Mouse (Mus musculus) heart, postnatal 0 days (tissue): ENCODE data around the gene Evi5l. TPM values are rescaled to one million over a fixed set of nuclear protein-coding genes. Genes with fewer than 3 reads are reported as not detected.

Source experiments
- ATAC-seq: fragments of 200-750 bp; cut with Nextera tagmentation; 2 replicates; pipeline ENCODE4 v1.8.0; 2017; ENCODE audit warnings: low read depth, moderate number of reproducible peaks, moderate library complexity; ENCODE audit not compliant: insufficient read depth
- DNase-seq: peaks from one replicate; pipeline ENCODE4 v3.0.0-alpha.2; 2016; ENCODE audit warnings: low spot score
- H3K27ac ChIP-seq: fragments of 300-500 bp; sonication (generic); 2 replicates; pipeline ENCODE4 v1.5.1; 2014; ENCODE audit warnings: low read depth, mild to moderate bottlenecking
- H3K27me3 ChIP-seq: fragments of 300-500 bp; sonication (generic); 2 replicates; pipeline ENCODE4 v1.6.1; 2014; ENCODE audit warnings: low read length, mixed read lengths; ENCODE audit not compliant: control insufficient read depth, insufficient read depth
- H3K36me3 ChIP-seq: fragments of 300-500 bp; sonication (generic); replicated peaks from 2 replicates; pipeline ENCODE4 v1.6.1; 2014; ENCODE audit warnings: low read length, mixed read lengths; ENCODE audit not compliant: control insufficient read depth, insufficient read depth
- H3K4me1 ChIP-seq: fragments of 300-500 bp; sonication (generic); 2 replicates; pipeline ENCODE4 v1.6.1; 2014; ENCODE audit warnings: antibody characterized with exemption; ENCODE audit not compliant: control insufficient read depth, insufficient read depth
- H3K4me2 ChIP-seq: fragments of 300-500 bp; sonication (generic); 2 replicates; pipeline ENCODE4 v1.6.1; 2014; ENCODE audit warnings: low read depth, mild to moderate bottlenecking, low read length, moderate library complexity
- H3K4me3 ChIP-seq: fragments of 300-500 bp; sonication (generic); 2 replicates; pipeline ENCODE4 v1.5.1; 2014; ENCODE audit warnings: low read depth, low read length
- H3K9ac ChIP-seq: fragments of 300-500 bp; sonication (generic); replicated peaks from 2 replicates; pipeline ENCODE4 v1.6.1; 2014; ENCODE audit warnings: low read depth, low read length, mixed read lengths
- H3K9me3 ChIP-seq: fragments of 300-500 bp; sonication (generic); replicated peaks from 2 replicates; pipeline ENCODE4 v1.6.1; 2016; ENCODE audit warnings: low read length; ENCODE audit not compliant: control insufficient read depth
- CTCF ChIP-seq: IDR thresholded peaks from 2 replicates; pipeline ENCODE4 v1.5.1; 2016; ENCODE audit warnings: antibody characterized with exemption, control low read depth, low read depth
- EP300 ChIP-seq: IDR thresholded peaks from 2 replicates; pipeline ENCODE4 v1.6.1; 2016; ENCODE audit warnings: antibody characterized with exemption, low read depth
- WGBS: fragments of 180-500 bp; shearing (Covaris S2); extraction: QIAGEN DNeasy Blood & Tissue Kit; methylation state at CpG from one replicate; pipeline ENCODE4 v1.1.7; 2014; 5-methylcytosine and 5-hydroxymethylcytosine counted together
- polyA plus RNA-seq: library from polyadenylated mRNA; unstranded; fragments of >200 nt; fragmentation: Nextera tagmentation; extraction: Ambion mirVana; gene quantifications from 2 replicates; pipeline ENCODE4 v1.2.1, GENCODE M21; 2015
- total RNA-seq: library from RNA; depleted of rRNA; stranded (reverse); fragments of >200 nt; gene quantifications from 2 replicates; pipeline ENCODE4 v1.2.3, GENCODE M21; 2014; ENCODE audit warnings: low replicate concordance

The Evi5l gene
- total and polyA plus RNA-seq, 2 experiments from 2014 or later: 9.3 to 24.8 TPM

DNA sequence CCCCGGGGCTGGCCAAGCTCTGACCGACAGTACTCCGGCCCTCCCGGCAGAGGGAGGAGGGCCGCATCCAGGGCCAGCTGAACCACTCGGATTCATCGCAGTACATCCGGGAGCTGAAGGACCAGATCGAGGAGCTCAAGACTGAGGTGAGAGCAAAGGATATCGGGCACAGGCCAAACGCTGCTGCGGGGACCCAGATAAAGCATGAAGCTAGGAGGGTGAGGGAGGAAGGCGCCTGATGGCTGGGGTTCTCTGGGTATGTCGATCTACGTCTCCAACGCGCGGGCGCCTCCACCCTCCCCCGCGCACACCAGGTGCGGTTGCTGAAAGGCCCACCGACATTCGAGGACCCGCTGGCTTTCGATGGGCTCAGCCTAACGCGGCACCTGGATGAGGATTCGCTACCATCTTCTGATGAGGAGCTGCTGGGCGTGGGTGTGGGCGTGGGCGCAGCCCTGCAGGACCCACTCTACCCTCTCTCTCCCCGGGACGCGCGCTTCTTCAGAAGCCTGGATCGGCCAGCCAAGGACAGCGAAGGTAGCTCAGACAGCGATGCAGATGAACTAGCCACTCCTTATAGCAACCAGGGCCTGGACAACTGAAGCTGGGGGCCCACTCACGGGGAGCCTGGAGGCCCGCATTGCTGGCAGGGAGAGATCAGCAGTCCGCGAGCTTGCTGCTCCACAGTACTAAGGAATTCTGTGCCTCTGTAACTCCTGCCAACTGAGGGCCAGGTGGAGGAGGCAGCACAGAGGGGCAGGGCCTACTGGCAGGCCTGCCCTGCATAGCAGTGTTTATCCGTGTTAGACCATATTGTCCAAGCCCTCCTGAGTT, 40.0 kb downstream of the Evi5l start:
- Histone ChIP-seq H3K27me3 (peaks cover 24% of the 10 kb centered on the region), H3K27ac (no peak overlapping the region), H3K9me3 (no peaks in the 10 kb centered on the region), H3K4me1 (0 out of 2 replicates have a peak, but pooled peaks cover 4% of the 10 kb centered on the region), H3K4me2 (peak overlapping the region; percentile 13; the same call in 1 of the 2 replicates), H3K9ac (no peak overlapping the region), H3K36me3 (peaks cover 7% of the 10 kb centered on the region; the same call in 1 of the 2 replicates), H3K4me3 (no peak overlapping the region)
- ATAC-seq: peak; percentile 45
- TF ChIP-seq CTCF: no peak
- no peak for TF ChIP-seq EP300
- DNase-seq: no peak
- WGBS: 22% methylated on average over 44 of the region's 44 CpGs

DNA sequence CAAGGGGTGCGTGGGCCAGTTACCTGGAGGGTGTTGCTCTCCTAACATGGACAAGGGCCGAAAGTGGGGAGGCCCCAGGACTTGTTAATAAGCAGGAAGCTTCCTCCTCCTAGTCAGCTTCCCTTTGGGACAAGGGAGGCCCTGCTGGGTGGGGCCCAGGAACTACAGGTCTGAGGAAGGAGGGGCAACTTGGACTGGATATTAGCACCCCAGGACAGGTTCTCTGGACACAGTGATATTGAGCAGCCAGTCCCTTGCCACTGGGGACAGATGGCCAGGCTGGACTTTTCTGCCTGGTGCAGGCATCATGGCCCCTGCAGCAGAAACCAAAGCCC, 40.6 kb downstream of the Evi5l start:
- 75% methylated on average over 2 of the region's 2 CpGs for WGBS
- no peak overlapping the region for H3K4me2 ChIP-seq
- DNase-seq: no peak
- H3K27ac ChIP-seq: no peak overlapping the region
- TF ChIP-seq EP300 (no peak), CTCF (no peak)
- peaks cover 24% of the 10 kb centered on the region for H3K27me3 ChIP-seq
- H3K4me3 ChIP-seq: no peak overlapping the region
- no peak overlapping the region for H3K9ac ChIP-seq
- peaks cover 7% of the 10 kb centered on the region; the same call in 1 of the 2 replicates for H3K36me3 ChIP-seq
- H3K9me3 ChIP-seq: no peaks in the 10 kb centered on the region
- peak; percentile 7; the same call in 1 of the 2 replicates for ATAC-seq
- 0 out of 2 replicates have a peak, but pooled peaks cover 4% of the 10 kb centered on the region for H3K4me1 ChIP-seq

DNA sequence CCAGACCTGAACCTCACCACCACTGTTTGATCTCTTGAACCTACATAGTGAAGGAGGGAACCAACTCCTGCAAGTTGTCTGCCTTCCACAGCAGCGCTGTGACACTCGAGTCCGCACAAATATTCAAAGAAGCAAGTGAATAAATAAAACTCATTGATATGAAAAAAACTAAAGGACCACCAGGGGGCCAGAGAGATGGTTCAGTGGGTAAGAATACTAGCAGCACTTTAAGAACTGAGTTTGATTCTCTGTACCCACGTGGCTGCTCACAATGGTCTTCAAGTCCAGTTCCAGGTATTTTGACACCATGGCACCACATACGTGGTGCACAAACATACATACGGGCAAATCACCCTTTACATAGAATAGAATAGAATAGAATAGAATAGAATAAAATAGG, 44.7 kb downstream of the Evi5l start:
- Histone ChIP-seq H3K4me1 (peaks cover 18% of the 10 kb centered on the region; the same call in 1 of the 2 replicates), H3K27ac (no peak overlapping the region), H3K4me3 (no peak overlapping the region), H3K27me3 (peaks cover 37% of the 10 kb centered on the region), H3K36me3 (no peaks in the 10 kb centered on the region), H3K9me3 (no peaks in the 10 kb centered on the region), H3K4me2 (no peak overlapping the region), H3K9ac (no peak overlapping the region)
- no peak for TF ChIP-seq EP300
- TF ChIP-seq CTCF: no peak
- WGBS: 75% methylated on average over 6 of the region's 6 CpGs
- ATAC-seq: no peak
- DNase-seq: no peak

DNA sequence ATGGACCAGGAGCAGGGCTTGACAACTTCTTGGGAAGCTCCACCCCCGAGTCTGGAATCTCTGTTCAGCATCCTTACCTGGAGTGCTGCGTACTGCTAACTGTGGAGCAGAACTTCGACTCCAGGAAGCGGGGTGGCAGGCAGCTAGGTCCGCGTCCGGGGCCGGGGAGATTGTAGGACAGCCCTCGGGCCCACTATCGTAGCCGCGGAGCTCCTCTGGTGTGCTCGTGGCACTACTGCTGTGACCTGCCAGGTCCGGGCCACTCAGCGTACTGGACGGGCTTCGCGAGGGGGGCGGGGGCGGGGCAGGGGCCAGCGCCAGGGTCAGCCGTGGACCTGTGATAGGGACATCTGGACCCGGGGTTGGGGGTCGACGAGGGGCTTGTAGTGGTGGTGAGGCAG, 46.4 kb downstream of the Evi5l start:
- 2% methylated on average over 25 of the region's 25 CpGs for WGBS
- peak overlapping the region; percentile 57 for H3K4me2 ChIP-seq
- H3K4me3 ChIP-seq: peak overlapping the region; percentile 41
- no peaks in the 10 kb centered on the region for H3K36me3 ChIP-seq
- no peak overlapping the region for H3K27ac ChIP-seq
- no peak overlapping the region for H3K9ac ChIP-seq
- H3K4me1 ChIP-seq: peaks cover 22% of the 10 kb centered on the region
- TF ChIP-seq CTCF: no peak
- TF ChIP-seq EP300: no peak
- DNase-seq: no peak
- peak; percentile 8; the same call in 1 of the 2 replicates for ATAC-seq
- H3K9me3 ChIP-seq: no peaks in the 10 kb centered on the region
- H3K27me3 ChIP-seq: peaks cover 51% of the 10 kb centered on the region

DNA sequence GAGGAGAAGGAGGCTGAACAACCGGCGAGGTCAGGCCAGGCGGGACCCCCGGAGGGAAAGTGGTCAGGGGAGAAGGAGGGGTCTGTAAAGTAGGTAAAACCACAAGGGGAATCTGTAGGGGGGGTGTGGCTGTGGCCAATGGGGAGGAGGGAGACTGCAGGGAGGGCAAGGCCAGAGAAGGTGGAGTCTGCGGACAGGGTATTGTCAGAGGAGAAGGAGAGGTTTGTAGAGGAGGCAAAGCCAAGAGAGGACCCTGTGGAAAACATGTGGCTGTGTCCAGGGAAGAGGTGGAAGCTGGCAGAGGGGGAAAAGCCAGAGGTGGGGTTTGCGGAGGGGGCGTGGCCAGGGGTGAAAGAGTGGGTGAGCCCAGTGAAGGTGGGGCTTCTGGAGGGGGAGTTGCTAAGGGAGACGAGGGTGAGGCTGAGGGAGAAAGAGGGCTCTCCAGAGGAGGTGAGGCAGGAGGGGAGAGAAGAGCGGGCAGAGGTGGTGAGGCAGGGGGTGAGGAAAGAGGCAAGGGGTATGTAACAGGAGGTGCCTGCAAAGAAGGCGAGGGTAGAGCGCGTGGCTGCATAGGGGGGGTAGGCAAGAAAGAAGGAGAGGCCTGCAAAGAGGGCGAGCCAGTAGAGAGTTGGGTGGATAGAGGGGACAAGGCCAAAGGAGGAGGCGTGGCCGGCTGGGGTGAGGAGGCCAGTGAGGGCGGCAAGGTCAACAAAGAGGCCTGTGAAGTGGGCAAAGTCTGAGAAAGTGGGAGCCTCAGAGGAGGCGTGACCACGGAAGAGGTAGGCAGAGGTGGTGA, 47.0 kb downstream of the Evi5l start:
- ATAC-seq: peak; percentile 18
- 8% methylated on average over 18 of the region's 18 CpGs for WGBS
- H3K27me3 ChIP-seq: peaks cover 57% of the 10 kb centered on the region

More for the DNA sequence above, 47.0 kb downstream of the Evi5l start:
- Histone ChIP-seq H3K36me3 (no peaks in the 10 kb centered on the region), H3K9ac (no peak overlapping the region), H3K27ac (no peak overlapping the region), H3K4me2 (peak overlapping the region; percentile 57), H3K4me1 (peaks cover 22% of the 10 kb centered on the region), H3K9me3 (no peaks in the 10 kb centered on the region), H3K4me3 (peak overlapping the region; percentile 41)
- DNase-seq: no peak
- TF ChIP-seq CTCF: no peak
- no peak for TF ChIP-seq EP300
